Mouse (Mus musculus): ENCODE data around the gene Sos2.
A peak's percentile ranks its signal among the peaks of the same experiment; 100 is the strongest.

Gene Sos2

DNA sequence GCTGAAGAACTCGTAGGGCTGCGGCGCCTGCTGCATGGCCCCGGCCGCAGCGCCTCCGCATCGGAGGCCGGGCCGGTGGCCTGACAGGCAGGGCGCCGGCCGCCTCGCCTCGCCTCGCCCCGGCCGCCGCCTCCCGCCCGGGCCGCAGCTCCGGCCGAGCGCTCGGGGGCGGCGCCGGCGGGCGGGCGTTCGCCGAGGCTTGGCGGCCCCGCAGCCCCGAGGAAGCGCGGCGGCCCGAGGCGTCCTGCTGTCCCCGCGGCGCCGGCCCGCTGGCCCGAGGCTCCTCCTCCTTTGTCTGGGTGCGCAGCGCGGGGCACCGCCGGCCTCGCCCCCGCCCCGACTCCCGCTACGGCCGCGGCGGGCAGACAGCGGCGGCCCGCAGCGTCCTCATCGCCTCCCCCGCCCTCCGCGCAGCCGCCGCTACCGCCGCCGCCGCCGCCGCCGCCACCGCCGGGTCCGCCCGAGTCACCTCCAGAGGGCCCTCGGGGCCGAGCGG is at the start of gene Sos2:
TSS of gene Sos2 (minus strand) at position 287 of the 496 bp plus-strand sequence.
- DNase-seq, result no peak

DNA sequence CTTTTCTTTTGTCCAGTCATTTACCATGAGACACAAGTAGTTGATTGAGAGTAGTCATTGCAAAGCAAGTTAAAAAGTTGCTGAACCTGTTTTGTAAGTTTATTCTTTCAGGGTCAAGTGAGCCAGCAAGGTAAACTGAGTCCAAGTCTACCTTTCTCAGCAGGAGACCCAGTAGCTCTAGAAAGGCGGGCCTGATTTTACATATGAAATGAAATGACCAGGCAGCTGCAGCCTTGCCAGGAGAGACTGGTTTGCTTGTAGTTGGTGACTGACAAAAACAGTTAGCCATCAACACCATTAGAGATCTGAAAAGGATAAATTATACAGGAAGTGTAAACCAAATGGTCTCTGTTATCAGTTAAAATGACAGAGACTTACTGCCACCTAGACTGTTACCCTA is 48.7 kb upstream of the Sos2 start:
- DNase-seq, result no peak

DNA sequence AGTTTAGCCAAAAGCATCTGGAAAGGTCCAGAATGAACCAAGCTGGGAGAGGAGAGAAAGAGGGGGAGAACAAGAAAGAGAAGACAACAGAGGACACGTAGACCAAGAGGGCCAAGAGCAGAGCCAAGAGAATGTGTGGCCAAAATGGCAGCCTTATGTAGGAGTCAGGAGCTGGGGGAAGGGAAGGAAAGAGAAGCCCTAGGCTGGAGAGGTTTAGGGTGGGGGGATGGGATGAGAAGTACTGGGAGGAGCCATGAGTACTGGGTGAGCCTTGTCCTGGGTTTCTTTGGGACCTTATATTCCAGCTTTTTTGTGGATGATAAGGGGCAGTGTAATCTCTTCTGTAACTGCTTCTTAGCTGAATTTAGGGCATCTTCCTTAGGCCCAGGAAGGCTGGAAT is 47.6 kb upstream of the Sos2 start:
- no peak for DNase-seq

DNA sequence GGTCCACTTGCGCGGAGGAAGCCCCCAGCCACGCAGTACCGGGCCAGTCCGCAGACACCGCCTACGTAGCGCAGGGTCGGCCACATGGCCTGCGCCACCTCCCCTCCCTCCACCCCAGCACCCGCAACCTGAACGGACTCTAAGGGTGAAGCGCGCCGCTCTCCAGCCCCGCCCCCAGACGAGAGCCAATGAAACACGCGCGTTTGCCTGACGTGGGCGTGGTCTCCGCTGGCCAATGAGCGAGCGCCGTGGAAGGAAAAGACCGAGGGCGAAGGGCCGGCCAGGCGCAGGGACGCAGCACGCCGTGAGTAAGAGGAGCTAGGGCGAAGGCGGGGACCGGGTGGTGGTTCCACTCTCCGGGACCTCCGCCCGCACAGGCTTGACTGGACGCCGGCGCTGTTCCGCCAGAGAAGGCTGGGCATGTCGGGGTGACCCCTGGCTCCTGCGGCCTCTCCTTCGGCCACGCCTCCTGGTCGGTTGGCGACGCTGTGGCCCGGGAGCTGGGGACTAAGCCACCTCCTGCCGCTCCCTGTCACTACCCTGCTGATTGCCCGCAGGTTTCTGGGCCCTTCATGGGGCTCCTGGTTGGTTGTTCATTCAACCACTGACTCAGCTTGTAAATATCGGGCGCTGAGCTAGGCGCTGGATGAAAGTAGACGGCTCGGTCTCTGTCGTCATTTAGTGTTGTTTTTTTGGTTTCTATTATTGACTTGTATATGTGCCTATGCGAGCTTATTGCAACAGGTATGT is 43.2 kb upstream of the Sos2 start, which contains the start of the genes L2hgdh and Atp5s:
TSS of gene L2hgdh (minus strand) at position 163 of the 750 bp plus-strand sequence.
TSS of gene Atp5s (plus strand) at position 240 of the 750 bp plus-strand sequence.
- peak; percentile 97 for DNase-seq

DNA sequence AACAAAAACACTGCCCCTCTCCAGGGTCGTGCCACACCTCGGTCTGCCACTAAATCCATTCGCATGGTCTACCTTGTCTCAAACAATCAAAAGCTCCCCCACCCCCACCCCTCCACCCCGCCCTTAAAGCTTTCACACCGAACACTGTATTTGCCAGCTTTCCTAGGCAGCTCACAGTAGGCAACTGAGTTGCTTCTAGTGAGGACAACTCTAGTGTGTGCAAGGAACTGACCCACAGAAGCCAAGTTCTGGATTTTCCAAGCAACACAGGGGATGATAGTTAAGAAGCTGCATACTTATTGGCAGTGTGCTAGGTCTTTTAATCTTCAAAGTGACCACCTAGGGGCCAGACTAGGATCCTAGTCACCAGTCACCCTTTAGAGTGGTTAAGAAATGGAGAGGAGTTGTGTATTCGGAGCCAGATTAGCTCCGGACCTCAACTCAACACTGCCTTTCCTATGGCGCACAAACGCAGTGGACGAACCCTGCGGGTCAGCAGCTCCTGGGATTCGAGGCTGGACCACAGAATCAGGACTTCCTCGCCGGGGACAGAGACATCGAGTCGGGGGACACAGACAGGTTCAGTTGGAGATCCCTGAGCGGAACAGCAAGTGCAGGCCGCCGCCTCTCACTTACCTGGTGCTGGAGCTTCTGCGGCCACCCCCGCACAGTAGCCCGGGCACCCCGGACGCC is 42.5 kb upstream of the Sos2 start:
- DNase-seq, result no peak

DNA sequence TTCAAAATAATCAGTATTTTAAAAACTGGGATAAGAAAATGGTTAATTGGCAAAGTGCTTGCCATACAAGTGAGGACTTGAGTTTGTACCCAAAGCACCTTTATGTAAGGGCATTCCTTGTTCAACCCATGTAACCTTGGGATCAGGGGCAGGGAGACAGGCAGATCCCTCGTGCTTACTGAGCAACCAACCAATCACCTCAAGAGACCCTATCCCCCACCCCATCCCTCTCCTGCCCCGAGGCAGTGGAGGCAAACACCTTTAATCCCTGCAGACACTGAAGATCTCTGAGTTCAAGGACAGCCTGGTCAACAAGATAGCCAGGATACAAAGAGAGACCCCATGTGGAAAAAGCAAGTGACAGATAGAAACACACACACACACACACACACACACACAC is 41.7 kb upstream of the Sos2 start:
- no peak for DNase-seq

DNA sequence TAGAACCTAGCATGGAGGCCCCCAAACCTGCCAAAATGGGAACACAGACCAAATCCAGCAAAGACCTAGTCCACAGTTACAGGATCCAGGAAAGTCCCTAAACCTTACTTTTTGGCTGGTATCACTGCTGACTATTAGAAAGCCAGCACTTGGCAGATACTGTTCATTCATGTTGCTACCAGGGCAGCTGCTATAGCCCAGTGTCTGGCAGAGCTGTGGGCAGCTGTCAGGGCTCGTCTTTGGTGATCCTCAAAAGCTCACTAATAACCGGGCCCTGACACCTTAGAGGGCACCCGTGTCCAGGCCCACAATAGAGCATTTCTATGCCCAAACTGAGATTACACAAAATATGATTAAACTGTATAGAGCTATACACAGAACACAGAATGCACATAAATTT is 41.2 kb upstream of the Sos2 start:
- no peak for DNase-seq

DNA sequence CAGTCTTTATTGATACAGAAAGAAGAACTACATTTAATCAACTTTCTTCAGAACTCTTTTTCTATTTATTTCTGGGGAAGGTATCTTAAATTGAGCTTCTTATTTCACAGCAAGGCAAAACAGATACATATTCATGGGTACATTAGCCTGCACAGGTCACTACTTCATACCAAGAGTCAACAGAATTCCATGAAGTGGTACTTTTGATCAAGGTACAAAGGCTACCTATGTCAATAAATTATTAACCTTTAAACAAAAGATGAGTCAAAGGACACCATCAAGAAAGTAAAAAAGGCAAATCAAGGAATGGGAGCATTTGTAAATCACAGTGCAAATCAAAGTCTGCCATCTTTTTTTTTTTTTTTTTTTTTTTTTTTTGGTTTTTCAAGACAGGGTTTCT is 32.0 kb upstream of the Sos2 start:
- DNase-seq, result no peak

DNA sequence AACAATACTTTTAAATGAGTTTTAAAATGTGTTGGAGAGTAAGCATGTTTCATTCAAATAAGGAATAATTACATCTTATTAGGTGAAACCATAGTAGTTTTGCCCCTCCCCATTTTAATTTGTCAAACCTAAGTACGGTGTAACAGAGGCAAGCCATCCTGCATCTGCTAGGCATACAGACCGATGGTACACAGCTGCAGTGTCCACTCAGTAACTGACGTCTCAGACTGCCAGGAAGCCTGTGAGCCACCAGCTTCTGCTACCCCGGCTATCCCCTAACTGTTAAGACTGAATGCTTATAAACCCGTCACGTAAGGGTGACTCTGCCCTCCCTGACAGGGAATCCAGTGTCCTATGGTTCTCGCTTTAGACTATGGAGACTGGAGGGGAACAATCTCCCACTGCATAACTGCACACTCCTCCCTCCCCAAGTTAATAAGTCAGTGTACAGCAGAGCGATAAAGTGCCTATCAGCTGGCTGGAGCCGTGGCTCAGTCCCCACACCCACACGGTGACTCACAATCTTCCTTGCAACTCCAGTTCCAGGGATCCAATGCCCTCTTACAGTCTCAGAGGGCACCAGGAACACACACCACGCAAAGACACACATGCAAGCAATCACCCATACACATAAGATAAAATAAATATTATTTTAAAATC is 23.3 kb upstream of the Sos2 start:
- no peak for DNase-seq

DNA sequence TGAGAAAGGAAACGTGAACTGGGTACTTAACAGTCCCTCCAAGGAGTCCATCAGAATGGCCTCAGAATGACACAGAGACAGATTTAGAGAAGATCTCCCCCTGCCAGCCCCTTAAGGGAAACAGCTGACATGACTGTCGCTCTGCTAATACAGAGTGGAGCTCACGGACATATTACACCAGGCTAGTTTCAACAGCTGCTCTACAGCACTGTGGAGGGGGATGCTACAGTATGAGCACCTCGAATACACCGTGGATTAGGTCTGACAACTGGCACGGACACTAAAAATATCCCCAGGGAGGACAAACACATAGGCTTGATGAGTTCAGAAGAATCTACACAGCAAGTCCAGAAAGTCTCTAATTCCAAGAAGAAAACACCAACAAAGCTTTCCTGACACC is 16.7 kb upstream of the Sos2 start:
- DNase-seq, result no peak

DNA sequence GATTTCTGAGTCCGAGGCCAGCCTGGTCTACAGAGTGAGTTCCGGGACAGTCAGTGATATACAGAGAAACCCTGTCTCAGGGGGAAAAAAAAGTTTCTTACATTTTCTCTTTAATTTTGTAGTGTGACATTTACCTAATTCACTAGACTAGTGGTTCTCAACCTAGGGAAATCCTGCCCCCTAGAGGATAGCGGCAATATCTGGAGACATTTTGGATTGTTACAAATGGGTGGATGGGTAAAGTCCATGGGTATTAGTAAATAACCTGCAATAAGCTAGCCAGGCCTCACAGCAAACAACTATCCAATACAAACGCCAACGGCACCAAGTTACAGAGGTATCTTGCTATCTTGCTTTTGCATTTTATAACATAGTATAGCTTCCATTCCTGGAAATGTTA is 15.1 kb upstream of the Sos2 start:
- peak; percentile 64 for DNase-seq

DNA sequence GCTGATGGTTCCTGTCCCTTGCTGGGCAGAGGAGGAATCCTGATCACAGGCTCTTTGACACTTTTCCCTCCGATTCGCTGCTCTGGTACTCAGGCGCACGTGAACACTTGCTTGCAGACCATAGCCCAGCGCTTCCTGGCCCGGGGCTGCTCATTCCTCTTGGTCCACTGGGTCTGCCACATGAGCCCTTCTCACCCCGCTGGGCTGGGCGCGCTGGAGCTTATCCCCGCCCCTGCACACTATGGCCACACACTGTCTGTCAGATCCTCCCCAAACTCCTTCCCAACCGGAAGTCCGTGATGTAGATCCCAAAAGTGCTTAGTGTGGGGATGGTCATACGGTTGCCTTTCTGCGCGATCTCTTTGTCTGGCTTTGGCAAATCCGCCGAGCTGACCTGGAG is 11.8 kb upstream of the Sos2 start:
- no peak for DNase-seq

DNA sequence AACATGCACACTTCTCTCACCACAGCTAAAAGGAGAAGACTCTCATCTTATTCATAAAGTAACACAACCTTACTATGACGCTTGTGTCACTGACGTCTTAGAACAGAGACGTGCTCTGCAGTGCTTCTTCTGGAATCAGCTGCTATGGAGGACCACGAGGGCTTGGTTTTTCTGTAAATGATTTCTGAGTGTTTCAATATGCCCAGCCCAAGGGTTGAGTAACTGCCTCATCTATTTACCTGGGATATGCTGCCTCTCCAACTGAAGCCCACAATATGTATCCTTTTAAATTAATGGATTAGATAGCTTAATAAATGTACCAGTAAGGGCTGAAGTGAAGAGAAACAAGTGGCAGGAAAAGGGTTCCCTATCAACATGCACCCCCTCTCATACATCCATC is 9.1 kb upstream of the Sos2 start:
- DNase-seq, result no peak

DNA sequence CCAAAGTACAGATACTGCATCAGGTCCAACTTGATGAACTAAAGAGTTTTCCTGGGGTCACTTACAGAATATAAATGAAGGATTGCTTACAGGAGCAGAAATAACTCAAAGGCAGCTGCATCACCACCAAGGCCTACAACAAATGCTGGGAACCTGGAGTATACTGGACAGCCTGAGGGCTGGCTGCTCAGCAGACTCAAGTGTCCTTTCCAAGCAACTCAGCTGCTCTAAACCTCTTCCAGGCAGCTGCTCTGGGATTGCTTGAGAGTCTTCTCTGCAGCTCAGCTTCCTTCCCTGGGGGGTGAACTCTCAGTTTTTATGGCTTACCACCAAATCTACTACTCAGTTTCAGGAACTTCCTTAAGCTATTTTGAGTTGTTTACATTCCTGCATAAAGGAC is 7.4 kb upstream of the Sos2 start:
- no peak for DNase-seq

DNA sequence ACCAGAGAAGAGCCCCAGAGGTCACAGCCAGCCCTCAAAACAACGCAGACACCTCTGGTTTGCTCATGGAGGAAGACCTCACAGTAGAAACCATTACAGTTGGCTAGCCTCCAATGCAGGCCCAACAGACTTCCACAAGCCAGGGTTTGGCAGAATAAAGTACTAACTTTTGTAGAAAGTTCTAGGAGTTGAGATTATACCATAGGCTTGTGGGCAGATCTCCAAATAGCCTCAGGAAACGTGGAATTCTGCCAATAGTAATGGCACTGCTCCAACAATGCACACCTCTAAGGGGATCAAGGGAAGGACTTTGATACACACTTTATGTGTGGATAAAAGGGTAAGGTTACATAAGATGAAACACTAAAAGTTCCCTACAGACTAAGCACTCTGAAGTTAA is 6.7 kb upstream of the Sos2 start:
- no peak for DNase-seq

DNA sequence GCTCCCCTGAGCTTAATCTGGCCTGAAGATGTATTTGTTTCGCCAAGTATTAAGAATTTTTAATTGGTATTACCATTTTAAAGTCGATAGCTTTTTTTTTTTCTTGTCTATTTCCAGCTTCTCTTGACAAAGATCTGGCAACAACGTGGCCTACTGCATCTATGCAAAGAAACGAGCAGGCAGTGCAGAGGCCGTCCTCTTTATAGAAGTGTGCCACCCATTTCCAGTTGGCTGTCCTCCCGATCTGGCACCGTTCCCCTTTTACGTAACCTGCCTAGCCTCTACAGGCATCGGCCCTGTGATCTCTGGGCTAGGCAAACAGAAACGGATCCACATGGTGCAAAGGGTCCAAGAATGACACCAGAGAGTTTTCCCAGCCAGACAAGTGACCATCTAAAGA is 1.9 kb upstream of the Sos2 start:
- peak; percentile 16 for DNase-seq

DNA sequence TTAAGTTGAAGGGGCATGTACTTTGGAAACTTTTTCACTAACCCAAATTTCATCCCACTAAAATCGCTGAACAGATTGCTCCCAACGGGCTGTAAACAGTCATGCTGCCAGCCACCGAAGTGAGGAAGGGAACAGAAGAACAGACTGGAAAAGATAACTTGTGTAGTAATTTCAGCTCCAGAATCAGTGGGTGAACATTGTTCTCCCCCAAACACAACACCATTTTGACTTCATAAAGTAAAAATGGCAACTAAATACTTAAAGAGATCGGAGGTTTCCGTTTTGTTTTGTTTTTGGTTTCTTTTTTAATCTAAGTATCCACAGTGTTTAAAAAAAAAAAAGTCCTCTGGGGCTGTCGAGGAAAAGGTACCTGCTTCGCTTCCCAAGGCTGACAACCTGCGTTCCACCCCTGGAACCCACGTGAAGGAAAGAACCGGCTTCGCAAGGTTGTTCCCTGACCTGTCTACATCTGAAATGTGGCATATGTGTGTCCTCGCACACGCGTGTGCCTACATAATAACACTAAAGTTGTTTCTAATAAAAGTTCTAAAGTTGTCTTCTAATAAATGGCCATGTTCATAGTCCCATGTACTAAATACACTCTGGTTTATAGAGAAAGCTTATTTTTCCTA is 1.3 kb upstream of the Sos2 start:
- peak; percentile 16 for DNase-seq

DNA sequence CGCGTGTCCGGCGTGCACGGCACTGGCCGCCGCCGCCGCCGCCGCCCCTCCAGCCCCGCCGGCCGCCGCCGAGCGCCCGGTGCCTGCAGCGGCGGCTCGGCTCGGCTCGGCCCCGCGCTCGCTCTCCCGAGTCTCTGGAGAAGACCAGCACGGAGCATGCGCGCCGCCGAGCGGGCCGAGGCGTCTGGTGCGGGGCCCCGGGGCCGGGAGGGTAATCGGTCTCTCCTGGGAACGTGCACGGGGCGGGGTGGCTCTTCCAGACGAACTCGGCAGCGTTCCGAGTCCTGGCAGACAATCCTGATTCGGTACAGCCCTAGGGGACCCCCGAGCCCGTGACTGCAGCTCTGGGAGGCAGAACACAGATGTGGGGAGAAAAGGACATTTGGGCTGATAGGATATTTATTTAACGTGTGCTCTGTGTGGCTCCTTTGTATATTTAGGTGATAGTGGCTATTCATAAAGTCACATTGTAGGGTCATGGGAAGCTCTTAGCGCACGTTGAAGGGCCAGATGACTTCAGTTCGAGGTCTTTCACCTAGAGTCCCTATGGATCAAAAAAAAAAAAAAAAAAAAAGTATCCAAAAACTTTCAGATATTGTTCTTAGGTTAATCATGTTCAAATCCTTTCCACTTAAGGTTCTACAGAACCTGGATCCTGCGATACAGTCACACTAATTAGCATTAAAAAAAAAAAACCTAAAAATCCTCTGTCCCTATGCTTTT is 574 bp upstream of the Sos2 start:
- DNase-seq, result peak; percentile 88

DNA sequence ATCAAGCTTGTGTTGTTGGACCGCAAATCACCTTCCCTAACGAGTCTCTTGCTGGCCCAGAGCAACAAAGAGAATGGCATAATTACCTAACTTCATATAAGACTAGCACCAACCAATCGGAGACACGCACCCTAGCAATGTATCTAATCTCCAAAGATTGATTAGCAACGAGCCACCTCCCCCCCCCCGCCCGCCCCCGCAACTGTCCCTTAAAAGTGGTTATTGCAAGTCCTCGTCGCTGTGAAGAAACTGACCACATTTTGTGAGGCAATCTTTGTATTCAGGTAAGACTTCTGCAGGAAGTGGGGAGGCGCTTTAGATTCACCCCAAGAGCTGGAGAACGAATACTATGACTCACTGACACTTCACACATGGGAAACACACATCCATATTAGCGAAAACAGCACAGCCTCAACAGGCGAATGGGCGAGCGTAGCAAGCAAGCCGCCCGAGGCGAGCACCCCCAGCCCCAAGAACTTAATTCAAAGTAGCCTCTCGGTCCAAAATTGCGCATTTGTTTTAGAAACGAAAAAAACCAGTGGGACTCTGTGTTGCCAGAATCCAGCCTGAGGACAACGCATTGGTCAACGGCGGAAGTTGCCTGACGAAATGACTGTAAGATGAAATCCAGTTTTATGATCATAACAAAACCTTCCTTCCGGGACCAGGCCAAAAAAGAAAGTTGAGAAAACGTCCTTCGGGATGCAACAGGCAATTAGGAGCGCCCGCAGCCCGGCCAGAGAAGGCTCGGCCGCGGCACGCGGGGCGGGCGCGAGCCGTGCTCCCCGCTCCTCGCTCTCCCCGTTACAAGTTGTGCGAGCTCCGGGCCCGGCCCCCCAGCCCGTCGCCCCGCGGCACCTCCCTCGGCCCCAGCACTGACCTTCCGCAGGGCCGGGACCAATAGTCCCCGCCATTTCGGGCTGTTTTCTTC is 752 bp downstream of the Sos2 start:
- DNase-seq, result peak; percentile 58

DNA sequence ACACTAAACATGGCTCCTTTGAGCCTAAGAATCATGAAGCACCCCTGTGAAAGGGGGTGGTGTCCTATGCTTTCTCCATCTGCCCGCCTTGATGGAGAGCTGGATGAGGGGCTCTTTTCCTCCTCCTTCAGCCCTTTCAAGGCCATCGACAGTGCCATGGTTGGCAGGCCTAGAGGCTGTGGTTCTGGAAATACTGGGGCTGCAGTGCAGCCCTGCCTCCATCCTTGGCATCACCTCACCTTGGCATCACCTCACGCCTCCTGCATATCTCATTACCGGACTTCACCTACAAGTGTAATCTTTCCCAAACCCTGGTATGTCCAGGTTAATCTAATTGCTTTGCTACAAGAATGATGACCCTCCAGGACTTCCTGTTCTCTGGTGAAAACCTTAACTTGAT is 5.5 kb downstream of the Sos2 start:
- no peak for DNase-seq
